Mouse (Mus musculus) gastrocnemius, postnatal 25 days (tissue): ENCODE results near the gene Sult2a4. TPM values are rescaled to one million over a fixed set of nuclear protein-coding genes. Genes with fewer than 3 reads are reported as not detected.
"Not testable (repeated sequence)": the region's sequence is repeated elsewhere in the genome, so short reads cannot be mapped to it uniquely, and the experiment has no call there.

ENCODE experiments used
- DNase-seq: peaks from one replicate; pipeline ENCODE4 v3.0.0; 2022
- long read RNA-seq, 2 experiments: library from polyadenylated mRNA; stranded (forward); transcript quantifications; one replicate each; pipeline ENCODE4 v2.0.0; 2021
- total RNA-seq, 2 experiments: library from RNA; stranded (reverse); gene quantifications; 1 replicate in 1 of 2; 2 replicates in 1 of 2; pipeline ENCODE4 v1.2.3; 2021

Sult2a4 gene
- not detected for total RNA-seq
- long read RNA-seq, experiment 1 = 0 reads
- long read RNA-seq, experiment 2 = 0 reads

GRCm38 (mm10) chr7:13989507-13989906, at the start of gene Sult2a4:
Gene Sult2a4, minus strand, starts transcription at chr7:13989607.
- DNase-seq = not testable (repeated sequence)

- not testable (repeated sequence) for DNase-seq
Measured at GRCm38 (mm10) chr7:14030831-14031230, 41.4 kb upstream of the Sult2a4 start.

GRCm38 (mm10) chr7:14013083-14013482, 23.7 kb upstream of the Sult2a4 start:
- DNase-seq = no peak

- not testable (repeated sequence) for DNase-seq
Measured at GRCm38 (mm10) chr7:14010686-14011085, 21.3 kb upstream of the Sult2a4 start.

Other genes starting within 250 kb of the Sult2a4 start
- gene Sult2a1, start 152.2 kb downstream of the Sult2a4 start, total RNA-seq = not detected
- not detected for gene Sult2a3, start 133.4 kb upstream of the Sult2a4 start, total RNA-seq